ENCODE assay signal across 8 mouse cellular contexts in genomic region chr16:90073510-90073909, GRCm38 (mm10).
DNase-seq lines count a peak whose midpoint lies in the region; ATAC-seq and TF ChIP-seq lines count a peak whose summit lies in the region.

No protein-coding gene starts in this region.

- H3K4me3 ChIP-seq in forebrain, embryonic 12.5 days (replicated peaks): no peak overlapping the region
- no peak overlapping the region for H3K4me3 ChIP-seq in kidney, embryonic 15.5 days (replicated peaks)
- no peak overlapping the region for H3K4me3 ChIP-seq in neural tube, embryonic 14.5 days (ENCODE audit: low read depth, low read length)
- no peak overlapping the region for H3K4me3 ChIP-seq in liver, postnatal 0 days (ENCODE audit: low read depth, low read length)

- no peaks in the 10 kb centered on the region for H3K36me3 ChIP-seq in forebrain, embryonic 12.5 days (replicated peaks)
- no peaks in the 10 kb centered on the region for H3K36me3 ChIP-seq in kidney, embryonic 15.5 days
- no peaks in the 10 kb centered on the region for H3K36me3 ChIP-seq in neural tube, embryonic 14.5 days (ENCODE audit: control insufficient read depth, insufficient read depth, low read length)
- H3K36me3 ChIP-seq in liver, postnatal 0 days (replicated peaks; ENCODE audit: insufficient read depth, low read length): no peaks in the 10 kb centered on the region

- TF ChIP-seq EP300 in liver, postnatal 0 days (IDR thresholded peaks at IDR 0.05; ENCODE audit: low read depth): no peak

- H3K27ac ChIP-seq in forebrain, embryonic 12.5 days: peak overlapping the region; percentile 56; the same call in 1 of the 2 replicates
- H3K27ac ChIP-seq in kidney, embryonic 15.5 days: peak overlapping the region; percentile 71
- no peak overlapping the region for H3K27ac ChIP-seq in neural tube, embryonic 14.5 days (ENCODE audit: low read depth, low read length)
- no peak overlapping the region for H3K27ac ChIP-seq in liver, postnatal 0 days (ENCODE audit: low read depth)

- H3K9me3 ChIP-seq in forebrain, embryonic 12.5 days: no peaks in the 10 kb centered on the region
- H3K9me3 ChIP-seq in kidney, embryonic 15.5 days (replicated peaks): no peaks in the 10 kb centered on the region
- H3K9me3 ChIP-seq in neural tube, embryonic 14.5 days (ENCODE audit: control insufficient read depth, low read length): no peaks in the 10 kb centered on the region
- no peaks in the 10 kb centered on the region for H3K9me3 ChIP-seq in liver, postnatal 0 days (ENCODE audit: low read length)

- H3K4me1 ChIP-seq in forebrain, embryonic 12.5 days: peaks cover 45% of the 10 kb centered on the region
- H3K4me1 ChIP-seq in kidney, embryonic 15.5 days: peaks cover 31% of the 10 kb centered on the region
- H3K4me1 ChIP-seq in neural tube, embryonic 14.5 days (ENCODE audit: control insufficient read depth, insufficient read depth, low read length): peaks cover 20% of the 10 kb centered on the region
- peaks cover 6% of the 10 kb centered on the region for H3K4me1 ChIP-seq in liver, postnatal 0 days (ENCODE audit: insufficient read depth)

- H3K27me3 ChIP-seq in forebrain, embryonic 12.5 days: no peaks in the 10 kb centered on the region
- H3K27me3 ChIP-seq in kidney, embryonic 15.5 days: no peaks in the 10 kb centered on the region
- no peaks in the 10 kb centered on the region for H3K27me3 ChIP-seq in neural tube, embryonic 14.5 days (ENCODE audit: control insufficient read depth, insufficient read depth, low read length)
- no peaks in the 10 kb centered on the region for H3K27me3 ChIP-seq in liver, postnatal 0 days (ENCODE audit: insufficient read depth, low read length)

- H3K9ac ChIP-seq in forebrain, embryonic 12.5 days: no peak overlapping the region
- no peak overlapping the region for H3K9ac ChIP-seq in kidney, embryonic 15.5 days
- no peak overlapping the region for H3K9ac ChIP-seq in neural tube, embryonic 14.5 days (replicated peaks; ENCODE audit: low read depth, low read length)
- H3K9ac ChIP-seq in liver, postnatal 0 days (replicated peaks): no peak overlapping the region

- TF ChIP-seq CTCF in liver, postnatal 0 days (IDR thresholded peaks at IDR 0.05; ENCODE audit: low read depth): no peak

- peak; percentile 51 for ATAC-seq in forebrain, embryonic 12.5 days (ENCODE audit: low FRiP score)
- ATAC-seq in kidney, embryonic 15.5 days (replicated peaks; ENCODE audit: low FRiP score): peak; percentile 80
- peak; percentile 29; the same call in 1 of the 2 replicates for ATAC-seq in neural tube, embryonic 14.5 days (ENCODE audit: low read depth)
- no peak for ATAC-seq in liver, postnatal 0 days

- WGBS in forebrain, embryonic 12.5 days: 32% methylated on average over 7 of the region's 7 CpGs
- 40% methylated on average over 7 of the region's 7 CpGs for WGBS in kidney, embryonic 15.5 days
- WGBS in neural tube, embryonic 14.5 days: 11% methylated on average over 7 of the region's 7 CpGs
- WGBS in liver, postnatal 0 days (ENCODE audit: insufficient replicate concordance): 60% methylated on average over 7 of the region's 7 CpGs

- DNase-seq in ovary, adult 18-20 months (ENCODE audit: low spot score): peak; percentile 57
- DNase-seq in ovary, postnatal 14 days (ENCODE audit: low spot score): no peak
- DNase-seq in thymus, postnatal 25 days: no peak
- DNase-seq in liver, postnatal 0 days: no peak
- DNase-seq in gastrocnemius, adult 8-10 months (ENCODE audit: low spot score in 2 of 2): no peak

- H3K4me2 ChIP-seq in forebrain, embryonic 12.5 days: no peak overlapping the region
- 0 out of 2 replicates have a peak overlapping the region, but pooled peaks have one; percentile 46 for H3K4me2 ChIP-seq in kidney, embryonic 15.5 days
- no peak overlapping the region for H3K4me2 ChIP-seq in neural tube, embryonic 14.5 days (ENCODE audit: low read depth, low read length)
- no peak overlapping the region for H3K4me2 ChIP-seq in liver, postnatal 0 days (ENCODE audit: low read depth, low read length)

Comparison
In these comparisons a context has a peak if more than half of its experiments do, and no peak if none do; other contexts are left out.
1. H3K27ac ChIP-seq: peak in forebrain, embryonic 12.5 days (single experiment) and kidney, embryonic 15.5 days (single experiment); none in neural tube, embryonic 14.5 days (single experiment) and liver, postnatal 0 days (single experiment).